Mouse (Mus musculus): ENCODE results near the gene Hbb-bh1. TPM values are rescaled to one million over a fixed set of nuclear protein-coding genes. Genes with fewer than 3 reads are reported as not detected.
"Not testable (repeated sequence)": the region's sequence is repeated elsewhere in the genome, so short reads cannot be mapped to it uniquely, and the experiment has no call there.

The Hbb-bh1 gene
- polyA plus RNA-seq, 3 experiments from 2014 or later, result not detected

DNA sequence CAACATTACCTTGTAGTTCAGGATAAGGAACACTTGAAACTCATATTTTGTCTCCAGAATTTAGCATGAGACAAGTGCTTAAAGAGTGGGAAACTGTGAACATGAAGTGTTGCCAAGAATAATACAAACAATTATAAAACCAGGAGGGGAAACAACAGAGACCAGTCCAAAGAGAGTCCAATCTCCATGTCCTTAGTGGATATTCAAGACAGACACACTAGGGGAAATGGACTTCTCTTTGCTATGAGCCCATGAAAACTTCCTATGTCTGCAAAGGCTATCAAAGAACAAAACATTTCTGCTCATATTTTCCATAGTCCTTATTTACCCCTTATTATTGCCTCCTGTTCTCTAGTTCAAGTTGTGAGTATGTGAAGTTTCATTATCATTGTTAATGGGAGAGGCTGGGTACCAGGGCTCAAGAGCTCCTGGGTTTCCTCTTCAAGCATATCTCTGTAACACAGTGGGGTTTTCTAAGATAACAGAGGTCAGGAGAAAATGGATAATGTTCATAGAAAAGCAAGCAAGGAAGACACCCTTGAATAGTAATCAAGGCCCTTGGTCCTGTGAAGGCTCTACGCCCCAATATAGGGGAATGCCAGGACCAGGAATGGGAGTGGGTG, 31.6 kb downstream of the Hbb-bh1 start:
- ATAC-seq, result no peak

DNA sequence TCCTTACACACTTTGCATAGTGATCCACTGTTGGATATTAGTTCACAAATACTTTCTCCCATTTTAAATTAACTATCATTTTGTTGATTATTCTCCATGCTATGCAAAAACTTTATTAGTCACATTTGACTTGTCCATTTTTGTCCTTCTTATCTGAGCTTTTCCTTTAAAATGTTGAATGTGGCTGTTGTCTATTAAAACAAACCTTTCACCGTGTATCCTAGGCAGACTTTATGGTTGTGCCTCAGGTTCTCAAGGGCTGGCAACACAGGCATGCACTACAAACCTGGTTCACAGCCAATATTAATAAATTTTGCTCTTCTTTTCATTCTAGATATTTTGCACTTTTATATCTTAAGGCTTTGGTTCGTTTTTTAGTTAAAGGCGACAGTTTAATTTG, 32.2 kb downstream of the Hbb-bh1 start:
- no peak for ATAC-seq

DNA sequence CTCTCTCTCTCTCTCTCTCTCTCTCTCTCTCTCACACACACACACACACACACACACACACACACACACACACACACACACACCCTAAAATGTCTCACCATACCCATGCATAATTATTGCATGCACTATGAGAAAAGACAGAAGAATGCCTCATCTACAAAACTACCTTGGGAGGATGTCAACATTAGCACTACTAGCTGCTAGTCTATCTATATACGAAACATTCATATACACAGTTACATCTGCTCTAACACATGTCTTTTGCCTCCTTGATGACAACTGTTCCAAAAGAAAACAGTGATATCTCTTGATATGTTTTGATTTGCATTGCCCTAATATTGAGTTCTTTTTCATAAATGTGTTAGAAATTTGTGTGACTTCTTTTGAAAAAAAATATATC, 32.7 kb downstream of the Hbb-bh1 start:
- ATAC-seq, result no peak

DNA sequence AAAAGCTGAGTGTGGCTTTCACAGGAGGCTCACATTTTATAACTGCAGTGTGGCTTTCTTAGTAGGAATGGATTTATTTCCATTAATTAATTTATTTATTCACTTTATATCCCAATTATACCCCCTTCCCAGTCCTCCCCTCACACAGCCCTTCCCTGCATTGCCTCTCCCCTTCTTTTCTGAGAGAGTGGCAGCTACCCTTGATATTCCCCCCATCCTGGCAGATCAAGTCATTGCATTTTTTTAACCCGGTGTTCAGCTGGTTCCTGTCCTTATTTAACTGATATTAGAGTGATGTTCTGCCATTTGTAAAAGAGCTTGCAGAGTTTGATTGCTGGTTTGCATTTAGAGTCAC, 33.2 kb downstream of the Hbb-bh1 start:
- ATAC-seq, result no peak

DNA sequence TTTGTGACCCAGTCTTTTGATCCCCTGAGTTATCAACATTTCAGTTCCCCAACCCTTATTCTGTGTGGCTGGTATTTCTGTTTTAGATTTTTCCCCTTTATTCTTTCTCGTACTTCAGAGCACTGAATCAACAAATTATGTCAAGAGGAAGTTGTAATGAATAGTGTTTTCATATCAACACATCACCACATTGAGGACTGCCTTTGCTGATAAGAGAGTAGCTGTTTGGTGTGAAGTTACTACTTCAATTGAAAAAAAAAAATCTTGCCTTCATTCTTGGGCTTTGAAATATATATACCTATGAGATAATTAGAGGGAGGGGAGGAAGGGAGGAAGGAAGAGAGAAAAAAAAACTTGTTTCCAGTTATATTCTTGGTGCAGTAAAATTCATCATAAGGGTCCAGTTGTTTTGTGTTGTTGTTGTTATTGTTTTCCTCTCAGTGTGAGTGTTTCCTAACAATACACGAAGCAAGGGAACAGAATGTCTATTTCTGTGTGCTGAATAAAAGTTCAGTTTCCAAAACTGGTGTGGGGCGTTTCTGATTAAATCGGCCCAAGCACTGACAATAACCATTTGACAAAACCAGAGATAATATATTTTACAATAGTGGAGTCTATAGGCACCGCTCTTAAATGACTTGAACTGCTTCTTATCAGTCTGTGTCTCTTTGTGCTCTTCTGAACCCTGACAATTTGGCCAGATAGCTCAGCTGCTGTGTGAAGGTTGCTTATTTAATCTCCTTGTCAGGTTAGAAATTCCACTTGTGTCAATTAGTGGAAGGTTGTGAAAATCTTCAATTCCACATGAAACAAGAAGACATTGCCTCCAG, 33.8 kb downstream of the Hbb-bh1 start:
- ATAC-seq, result no peak

DNA sequence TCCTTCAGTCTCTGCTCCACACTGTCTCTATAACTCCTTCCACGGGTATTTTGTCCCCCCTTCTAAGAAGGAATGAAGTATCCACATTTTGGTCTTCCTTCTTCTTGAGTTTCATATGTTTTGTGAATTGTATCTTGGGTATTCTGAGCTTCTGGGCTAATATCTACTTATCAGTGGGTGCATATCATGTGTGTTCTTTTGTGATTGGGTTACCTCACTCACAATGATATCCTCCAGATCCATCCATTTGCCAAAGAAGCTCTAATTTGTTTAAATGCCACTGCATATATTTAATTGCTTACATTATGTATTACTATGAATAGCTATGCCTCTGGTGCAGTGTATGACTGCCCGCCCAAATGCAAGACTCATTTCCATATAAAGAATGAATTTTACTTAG, 34.8 kb downstream of the Hbb-bh1 start:
- not testable (repeated sequence) for ATAC-seq

DNA sequence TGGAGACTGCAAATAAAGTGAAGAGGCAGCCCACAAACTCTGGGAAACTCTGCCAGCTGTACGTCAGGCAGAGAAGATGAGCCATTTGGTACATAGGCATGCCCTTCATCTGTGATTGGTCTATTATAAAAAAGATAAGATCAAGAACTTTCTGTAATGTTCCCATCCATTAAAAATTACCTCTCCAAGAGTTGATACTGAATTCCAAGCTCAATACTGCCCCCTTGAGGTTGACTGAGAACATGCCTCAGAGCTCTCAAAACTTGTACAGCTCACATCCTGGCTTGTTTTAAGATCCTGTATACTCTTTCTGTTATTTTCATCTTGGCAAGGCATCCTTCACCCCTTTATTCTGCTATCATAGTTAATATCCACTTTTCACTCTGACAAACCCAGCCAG, 36.1 kb downstream of the Hbb-bh1 start:
- no peak for ATAC-seq

DNA sequence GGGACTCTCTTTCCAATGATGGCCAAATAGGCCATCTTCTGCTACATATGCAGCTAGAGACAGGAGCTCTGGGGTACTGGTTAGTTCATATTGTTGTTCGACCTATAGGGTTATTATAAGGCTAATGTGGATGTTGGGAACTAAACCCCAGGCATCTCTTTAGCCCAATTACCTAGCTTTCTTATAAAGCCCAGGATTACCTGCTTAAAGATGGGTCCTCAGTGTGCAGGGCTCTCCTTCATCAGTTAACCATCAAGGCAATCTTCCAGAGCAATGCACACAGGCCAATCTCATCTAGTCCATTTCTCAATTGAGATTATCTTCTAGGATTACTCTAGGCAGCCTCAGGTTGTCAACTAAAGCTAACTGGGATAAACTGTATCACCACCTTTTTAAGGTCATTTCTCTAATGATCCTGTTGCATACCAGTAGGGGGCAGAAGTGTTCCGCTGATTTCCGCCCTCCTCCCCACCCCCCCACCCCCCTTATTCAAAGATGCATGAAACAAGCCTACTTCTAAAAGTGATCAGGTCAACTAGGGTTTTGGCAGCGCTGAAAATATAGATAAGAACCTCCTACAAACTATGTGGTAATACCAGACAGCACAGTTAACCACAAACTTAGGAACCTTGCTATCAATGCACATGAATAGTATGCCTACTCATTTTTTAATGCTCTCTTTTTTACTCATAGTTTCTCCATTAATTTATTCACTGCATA, 50.1 kb downstream of the Hbb-bh1 start:
- ATAC-seq, result no peak

DNA sequence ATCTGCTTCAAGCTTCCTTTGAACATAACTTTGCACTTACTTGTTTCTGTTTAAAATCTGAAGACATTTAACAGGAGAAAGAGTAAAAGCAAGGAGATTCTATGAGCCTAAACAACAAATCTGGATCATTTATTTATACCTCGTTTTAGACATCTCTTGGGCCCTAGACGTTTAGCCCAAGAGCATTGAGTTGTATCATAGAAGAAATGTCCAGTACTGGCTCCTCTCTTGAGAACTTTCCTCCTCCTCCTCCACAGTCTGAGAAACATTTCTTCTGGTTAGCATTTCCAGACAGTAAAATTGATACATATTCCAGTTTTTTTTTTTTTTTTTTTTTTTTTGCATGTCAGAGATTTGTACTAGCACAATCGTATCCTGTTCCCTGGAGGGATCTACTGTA, 51.2 kb downstream of the Hbb-bh1 start, which contains the start of gene Olfr67:
TSS of gene Olfr67 (minus strand) at position 101 of the 400 bp plus-strand sequence.
- no peak for ATAC-seq

Other genes with a start within 250 kb of the Hbb-bh1 start
- gene Olfr619, start 242.6 kb downstream of the Hbb-bh1 start, polyA plus RNA-seq (2017; shearing (Covaris generic)), result not detected
- under 1 TPM in 2 of 3 experiments, not detected in 1; 0.18 to 0.95 TPM for gene Olfr620, start 230.6 kb downstream of the Hbb-bh1 start, polyA plus RNA-seq (2017; shearing (Covaris generic))
- gene Olfr622, start 200.5 kb downstream of the Hbb-bh1 start, polyA plus RNA-seq (2017; shearing (Covaris generic)), result not detected
- gene Olfr623, start 179.5 kb downstream of the Hbb-bh1 start, polyA plus RNA-seq (2017; shearing (Covaris generic)), result not detected
- not detected for gene Olfr624, start 172.0 kb downstream of the Hbb-bh1 start, polyA plus RNA-seq (2017; shearing (Covaris generic))
- not detected for gene Olfr625-ps1, start 160.4 kb downstream of the Hbb-bh1 start, polyA plus RNA-seq (2017; shearing (Covaris generic))
- gene Olfr243, start 128.5 kb downstream of the Hbb-bh1 start, polyA plus RNA-seq (2017; shearing (Covaris generic)), result not detected
- gene Olfr628, start 112.8 kb downstream of the Hbb-bh1 start, polyA plus RNA-seq (2017; shearing (Covaris generic)), result not detected
- not detected for gene Olfr629, start 98.2 kb downstream of the Hbb-bh1 start, polyA plus RNA-seq (2017; shearing (Covaris generic))
- not detected for gene Olfr630, start 85.8 kb downstream of the Hbb-bh1 start, polyA plus RNA-seq (2017; shearing (Covaris generic))
- gene Olfr69, start 71.6 kb downstream of the Hbb-bh1 start, polyA plus RNA-seq (2017; shearing (Covaris generic)), result under 1 TPM in 1 of 3 experiments, not detected in 2; 0.12 TPM
- not detected for gene Olfr68, start 63.5 kb downstream of the Hbb-bh1 start, polyA plus RNA-seq (2017; shearing (Covaris generic))
- gene Olfr67, start 51.3 kb downstream of the Hbb-bh1 start, polyA plus RNA-seq (2017; shearing (Covaris generic)), result not detected
- 1 to 10 TPM; 2.9 to 8.6 (median 3.0) TPM for gene Hbb-bt, start 29.2 kb downstream of the Hbb-bh1 start, polyA plus RNA-seq (2017; shearing (Covaris generic))
- gene Hbb-bs, start 15.1 kb downstream of the Hbb-bh1 start, polyA plus RNA-seq (2017; shearing (Covaris generic)), result 10 to 100 TPM in 2 of 3 experiments, 1 to 10 TPM in 1; 9.8 to 22.5 (median 18.1) TPM
- gene Hbb-bh2, start 2.6 kb downstream of the Hbb-bh1 start, polyA plus RNA-seq (2017; shearing (Covaris generic)), result not detected
- gene Hbb-y, start 10.1 kb upstream of the Hbb-bh1 start, polyA plus RNA-seq (2017; shearing (Covaris generic)), result not detected
- not detected for gene Olfr66, start 43.1 kb upstream of the Hbb-bh1 start, polyA plus RNA-seq (2017; shearing (Covaris generic))
- not detected for gene Olfr64, start 51.3 kb upstream of the Hbb-bh1 start, polyA plus RNA-seq (2017; shearing (Covaris generic))
- gene Olfr65, start 60.3 kb upstream of the Hbb-bh1 start, polyA plus RNA-seq (2017; shearing (Covaris generic)), result not detected
- not detected for gene Olfr631, start 85.7 kb upstream of the Hbb-bh1 start, polyA plus RNA-seq (2017; shearing (Covaris generic))
- gene Olfr632, start 91.2 kb upstream of the Hbb-bh1 start, polyA plus RNA-seq (2017; shearing (Covaris generic)), result not detected
- gene Olfr633, start 101.3 kb upstream of the Hbb-bh1 start, polyA plus RNA-seq (2017; shearing (Covaris generic)), result not detected
- gene Olfr635, start 128.0 kb upstream of the Hbb-bh1 start, polyA plus RNA-seq (2017; shearing (Covaris generic)), result under 1 TPM in 1 of 3 experiments, not detected in 2; 0.07 TPM
- gene Olfr638, start 155.6 kb upstream of the Hbb-bh1 start, polyA plus RNA-seq (2017; shearing (Covaris generic)), result not detected
- gene Olfr639, start 174.1 kb upstream of the Hbb-bh1 start, polyA plus RNA-seq (2017; shearing (Covaris generic)), result not detected
- not detected for gene Olfr640, start 182.4 kb upstream of the Hbb-bh1 start, polyA plus RNA-seq (2017; shearing (Covaris generic))
- gene Olfr641, start 192.3 kb upstream of the Hbb-bh1 start, polyA plus RNA-seq (2017; shearing (Covaris generic)), result not detected
- not detected for gene Olfr642, start 209.5 kb upstream of the Hbb-bh1 start, polyA plus RNA-seq (2017; shearing (Covaris generic))
- not detected for gene 4930516K23Rik, start 218.3 kb upstream of the Hbb-bh1 start, polyA plus RNA-seq (2017; shearing (Covaris generic))
- gene Olfr644, start 228.7 kb upstream of the Hbb-bh1 start, polyA plus RNA-seq (2017; shearing (Covaris generic)), result not detected
- gene Olfr645, start 242.3 kb upstream of the Hbb-bh1 start, polyA plus RNA-seq (2017; shearing (Covaris generic)), result not detected

Measured in inflammation-experienced regulatory T-cells, adult 6 months (primary cell).